Mouse (Mus musculus) brain, adult 2 months (tissue): ENCODE measurements around the gene Adgrg3.

ENCODE experiments used
- DNase-seq: peaks from one replicate; pipeline ENCODE4 v3.0.0; 2011; ENCODE audit warnings: low read depth, low spot score

Adgrg3 gene

DNA sequence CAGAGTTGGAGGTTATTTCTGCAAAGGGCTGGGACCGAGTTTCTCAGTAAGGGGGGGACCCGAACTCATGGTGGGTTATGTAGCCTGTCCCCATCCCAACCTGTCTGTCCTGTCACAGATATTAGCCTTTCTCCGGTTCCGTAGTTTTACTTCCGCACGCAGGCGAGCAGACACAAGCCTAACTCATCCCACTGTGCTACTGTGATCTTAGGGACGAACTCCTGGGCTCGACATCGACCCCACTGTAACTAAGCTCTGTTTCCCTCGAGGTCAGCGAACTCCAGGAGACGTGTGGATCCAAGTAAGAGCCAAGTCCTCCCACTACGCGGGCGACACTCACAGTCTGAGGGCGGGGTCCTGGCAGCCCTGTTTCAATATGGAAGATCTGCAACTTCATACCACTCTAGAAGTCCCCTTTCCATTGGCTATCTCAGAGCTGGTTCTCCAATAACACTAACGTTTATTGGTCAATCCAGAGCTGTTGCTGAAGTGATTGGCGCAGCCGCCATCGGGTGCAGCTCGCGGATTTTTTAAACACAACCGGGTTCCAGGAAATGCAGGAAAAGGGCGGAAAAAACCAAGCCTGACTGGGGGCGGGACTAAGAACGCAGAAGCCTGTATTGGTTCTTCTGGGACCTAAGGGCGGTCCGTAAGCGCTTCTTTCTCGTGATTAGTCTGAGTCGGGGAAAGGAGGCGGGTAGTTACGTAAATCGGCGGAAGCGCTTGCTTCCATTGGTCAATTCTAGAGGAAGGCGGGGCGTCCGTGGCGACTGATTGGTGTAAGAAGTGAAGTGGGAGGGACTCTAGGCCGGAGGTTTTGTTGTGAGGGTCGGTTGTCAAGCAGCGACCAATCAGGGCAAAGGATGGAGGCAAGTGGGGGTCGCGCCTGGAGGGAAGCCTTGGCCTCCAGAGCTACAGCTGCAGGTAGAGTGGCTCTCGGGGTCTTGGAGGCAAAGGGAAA, 63.2 kb downstream of the Adgrg3 start, which contains the start of gene Katnb1:
Katnb1 (plus strand) TSS at position 806 of the 961 bp plus-strand sequence.
- DNase-seq: peak; percentile 100

DNA sequence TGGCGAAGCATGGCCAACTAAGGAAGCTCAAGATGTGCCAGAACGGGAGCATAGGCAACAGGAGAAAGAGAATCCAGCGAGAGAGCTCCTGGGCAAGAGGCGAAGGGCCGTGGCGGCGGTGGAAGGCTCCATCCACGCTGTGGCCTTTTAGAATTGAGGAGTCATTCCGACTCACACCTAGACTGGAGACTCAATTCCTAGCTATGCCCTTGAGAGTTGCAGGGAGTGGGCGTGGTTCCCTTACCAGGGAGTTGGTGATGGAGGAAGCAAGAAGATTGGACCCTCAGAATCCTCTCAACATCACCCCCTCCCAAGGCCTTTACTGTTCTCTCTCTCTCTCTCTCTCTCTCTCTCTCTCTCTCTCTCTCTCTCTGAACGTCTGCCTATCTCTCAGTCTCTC, 64.2 kb downstream of the Adgrg3 start:
- DNase-seq: no peak

DNA sequence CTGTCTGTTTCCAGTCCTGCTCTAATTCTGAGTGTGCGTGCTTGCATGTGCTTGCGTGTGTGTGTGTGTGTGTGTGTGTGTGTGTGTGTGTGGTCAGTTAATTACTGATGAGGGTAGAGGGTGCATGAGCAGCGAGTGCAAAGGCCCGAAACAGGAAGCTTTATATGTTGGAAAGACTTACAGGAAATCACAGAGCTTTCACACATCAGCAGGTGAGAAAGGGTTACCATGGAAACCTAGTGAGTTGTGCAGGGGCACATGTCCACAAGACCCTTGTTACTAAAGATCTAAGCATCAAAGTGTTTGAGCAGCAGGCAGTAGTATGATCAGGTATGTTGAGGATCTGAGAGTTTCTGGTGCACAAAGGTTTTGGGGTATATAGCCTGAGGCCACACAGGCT, 66.8 kb downstream of the Adgrg3 start:
- DNase-seq: no peak

DNA sequence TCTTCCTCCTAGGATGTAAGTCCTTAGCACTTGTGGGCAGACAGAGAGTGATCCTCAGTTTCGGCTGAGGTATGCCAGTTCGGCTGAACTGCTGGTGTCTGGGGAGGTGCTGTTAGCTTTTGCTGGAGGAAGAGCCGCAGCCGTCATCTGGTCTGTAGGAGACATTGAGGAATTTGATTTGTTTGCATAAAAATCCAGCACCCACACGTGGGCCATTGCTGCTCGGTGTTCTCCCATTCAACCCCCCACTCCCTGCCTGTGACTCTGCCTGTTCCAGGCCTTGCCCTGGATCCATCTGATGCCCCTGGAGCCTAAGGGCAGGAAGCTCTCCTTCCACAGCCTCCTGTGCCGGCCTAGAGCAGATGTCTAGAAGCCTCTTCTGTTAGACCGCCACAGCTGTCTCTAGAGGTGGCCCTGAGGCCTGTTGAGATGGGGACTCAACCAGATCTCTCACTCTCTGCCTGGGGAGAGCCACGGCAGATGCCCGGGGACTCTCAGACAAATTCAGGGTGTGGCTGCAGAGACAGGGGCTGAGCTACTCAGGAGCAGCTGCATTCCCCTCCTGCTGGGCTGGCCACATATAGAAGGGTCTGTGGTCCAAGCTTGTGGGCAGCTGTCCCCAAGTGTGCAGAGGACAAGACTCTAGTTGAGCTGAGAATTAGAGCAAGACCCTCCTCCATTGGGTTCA, 67.4 kb downstream of the Adgrg3 start:
- no peak for DNase-seq

- peak; percentile 80 for DNase-seq
These were observed 68.1 kb downstream of the Adgrg3 start for GRCm38 (mm10) chr8:95085432-95086141.

DNA sequence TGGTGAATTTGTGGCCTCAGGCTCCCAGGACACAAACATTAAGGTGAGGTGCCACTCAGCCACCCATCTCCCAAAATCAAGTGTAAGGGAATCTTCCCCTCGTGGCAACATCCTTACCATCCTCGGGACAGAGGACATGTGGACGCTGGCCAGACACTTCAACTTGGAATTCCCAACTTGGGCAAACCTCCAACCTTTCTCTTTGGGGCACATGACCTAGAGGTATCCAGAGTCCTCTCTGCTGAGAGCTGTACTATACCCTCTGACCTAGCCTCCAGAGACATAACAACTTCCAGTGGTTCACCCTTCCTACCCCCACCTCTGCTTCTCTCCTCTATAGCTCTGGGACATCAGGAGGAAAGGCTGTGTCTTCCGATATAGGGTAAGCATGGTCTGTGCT, 76.1 kb downstream of the Adgrg3 start:
- DNase-seq: no peak
